Mouse (Mus musculus): Measurements from ENCODE around the gene Eif2ak2. TPM values are rescaled to one million over a fixed set of nuclear protein-coding genes. Genes with fewer than 3 reads are reported as not detected.
A peak's percentile ranks its signal among the peaks of the same experiment; 100 is the strongest.

The Eif2ak2 gene
- total RNA-seq, 2 experiments from 2014 or later: 6.8 to 7.8 TPM

- DNase-seq (ENCODE audit: low spot score in 2 of 2): no peak
Observed at GRCm38 (mm10) chr17:78836056-78836455, 46.3 kb downstream of the Eif2ak2 start.

GRCm38 (mm10) chr17:78834856-78835835 lies 47.2 kb downstream of the Eif2ak2 start, which contains the start of the genes Heatr5b and Gpatch11:
Gene Heatr5b (minus strand): TSS chr17:78835364.
Gene Gpatch11 (plus strand): TSS chr17:78835567.
- peak; percentile 96 to 99 for DNase-seq (ENCODE audit: low spot score in 2 of 2)

- no peak for DNase-seq (ENCODE audit: low spot score in 2 of 2)
Observed at GRCm38 (mm10) chr17:78824346-78824745, 58.0 kb downstream of the Eif2ak2 start.

GRCm38 (mm10) chr17:78809582-78809981 lies 72.8 kb downstream of the Eif2ak2 start:
- DNase-seq (ENCODE audit: low spot score in 2 of 2): no peak

GRCm38 (mm10) chr17:78809019-78809418 lies 73.4 kb downstream of the Eif2ak2 start:
- no peak for DNase-seq (ENCODE audit: low spot score in 2 of 2)

Other genes starting within 250 kb of the Eif2ak2 start
- gene Strn, start 145.4 kb downstream of the Eif2ak2 start, total RNA-seq (2021): 10 to 100 TPM; 78.6 to 81.0 TPM
- 10 to 100 TPM; 50.4 to 56.4 TPM for gene Heatr5b, start 47.2 kb downstream of the Eif2ak2 start, total RNA-seq (2021)
- gene Gpatch11, start 47.0 kb downstream of the Eif2ak2 start, total RNA-seq (2021): 10 to 100 TPM; 37.5 to 45.1 TPM
- gene Sult6b1, start 24.4 kb upstream of the Eif2ak2 start, total RNA-seq (2021): not detected
- gene Cebpzos, start 33.9 kb upstream of the Eif2ak2 start, total RNA-seq (2021): 10 to 100 TPM; 30.8 to 36.7 TPM
- 10 to 100 TPM; 33.2 to 34.9 TPM for gene Cebpz, start 54.5 kb upstream of the Eif2ak2 start, total RNA-seq (2021)
- gene Ndufaf7, start 54.6 kb upstream of the Eif2ak2 start, total RNA-seq (2021): 10 to 100 TPM; 60.8 to 63.7 TPM
- 10 to 100 TPM; 16.2 to 16.8 TPM for gene Prkd3, start 138.2 kb upstream of the Eif2ak2 start, total RNA-seq (2021)
- 10 to 100 TPM; 16.3 to 18.8 TPM for gene Qpct, start 169.3 kb upstream of the Eif2ak2 start, total RNA-seq (2021)

Measured in layer of hippocampus, postnatal 14 days (tissue).